Mouse (Mus musculus) forelimb bud, embryonic 11.5 days (tissue): ENCODE results near the gene Ubash3b.

ENCODE experiments used
- DNase-seq: peaks from one replicate; pipeline ENCODE4 v3.0.0-alpha.2; 2012; ENCODE audit warnings: low read depth, low spot score

The Ubash3b gene

GRCm38 (mm10) chr9:41007785-41008184 lies 153.7 kb downstream of the Ubash3b start:
- DNase-seq: no peak

GRCm38 (mm10) chr9:41004415-41004814 lies 157.1 kb downstream of the Ubash3b start, which contains the start of gene Crtam:
Gene Crtam (minus strand): TSS chr9:41004628.
- DNase-seq: no peak

GRCm38 (mm10) chr9:40997116-40997779 lies 164.2 kb downstream of the Ubash3b start:
- DNase-seq: no peak

- DNase-seq: peak; percentile 27
Observed at GRCm38 (mm10) chr9:40994075-40994474, 167.4 kb downstream of the Ubash3b start.

GRCm38 (mm10) chr9:40991511-40991910 lies 170.0 kb downstream of the Ubash3b start:
- DNase-seq: no peak

GRCm38 (mm10) chr9:40989940-40990588 lies 171.4 kb downstream of the Ubash3b start:
- peak; percentile 72 for DNase-seq

GRCm38 (mm10) chr9:40984313-40984712 lies 177.2 kb downstream of the Ubash3b start:
- DNase-seq: no peak

GRCm38 (mm10) chr9:40983758-40984157 lies 177.7 kb downstream of the Ubash3b start:
- no peak for DNase-seq

- DNase-seq: no peak
Observed at GRCm38 (mm10) chr9:40982480-40982879, 179.0 kb downstream of the Ubash3b start.

- DNase-seq: no peak
Observed at GRCm38 (mm10) chr9:40974042-40974801, 187.3 kb downstream of the Ubash3b start.

GRCm38 (mm10) chr9:40964418-40964714 lies 197.1 kb downstream of the Ubash3b start:
- DNase-seq: peak; percentile 10

- DNase-seq: no peak
Observed at GRCm38 (mm10) chr9:40963586-40964417, 197.7 kb downstream of the Ubash3b start, which contains the start of gene Jhy. Gene Jhy (minus strand): TSS chr9:40964118.

- no peak for DNase-seq
Observed at GRCm38 (mm10) chr9:40961401-40961800, 200.1 kb downstream of the Ubash3b start.
